Mouse (Mus musculus) brain, adult 2 months (tissue): ENCODE measurements at regions not wholly inside any gene's neighbourhood (a gene's known extent, or its start where the extent isn't known, plus 50 kb on each side); places are given as distances from the start of the nearest gene placed in this dataset.
A peak's percentile ranks its signal among the peaks of the same experiment; 100 is the strongest.
"Not testable (repeated sequence)": the region's sequence is repeated elsewhere in the genome, so short reads cannot be mapped to it uniquely, and the experiment has no call there.

ENCODE experiments used
- DNase-seq: peaks from one replicate; pipeline ENCODE4 v3.0.0; 2011; ENCODE audit warnings: low read depth, low spot score

GRCm38 (mm10) chr15:8831720-8832620 lies 121.4 kb upstream of the Slc1a3 start:
- peak; percentile 92 for DNase-seq

GRCm38 (mm10) chr15:8824861-8825260 lies 114.3 kb upstream of the Slc1a3 start:
- DNase-seq: no peak

- DNase-seq: not testable (repeated sequence)
Measured at GRCm38 (mm10) chr15:8822795-8823194, 112.2 kb upstream of the Slc1a3 start.

DNA sequence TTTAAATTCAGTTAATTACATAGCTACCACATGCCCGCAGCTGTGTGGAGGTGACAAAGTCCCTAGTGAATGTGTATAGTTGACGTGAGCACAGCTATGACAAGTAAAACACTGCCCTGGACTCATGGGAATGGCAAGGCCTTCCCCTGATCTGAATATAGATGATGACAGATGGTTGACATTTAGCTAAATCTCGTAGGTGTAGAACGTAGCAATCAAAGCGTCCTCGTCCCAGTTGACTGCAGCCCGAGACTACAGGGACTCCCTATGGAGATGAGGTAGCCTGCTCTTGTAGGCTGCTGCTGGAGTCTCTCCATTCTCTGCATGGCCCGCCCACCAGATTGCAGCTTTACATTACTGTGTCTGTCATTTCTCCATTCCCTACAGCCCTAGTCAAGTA lies 107.0 kb upstream of the Slc1a3 start:
- peak; percentile 47 for DNase-seq

DNA sequence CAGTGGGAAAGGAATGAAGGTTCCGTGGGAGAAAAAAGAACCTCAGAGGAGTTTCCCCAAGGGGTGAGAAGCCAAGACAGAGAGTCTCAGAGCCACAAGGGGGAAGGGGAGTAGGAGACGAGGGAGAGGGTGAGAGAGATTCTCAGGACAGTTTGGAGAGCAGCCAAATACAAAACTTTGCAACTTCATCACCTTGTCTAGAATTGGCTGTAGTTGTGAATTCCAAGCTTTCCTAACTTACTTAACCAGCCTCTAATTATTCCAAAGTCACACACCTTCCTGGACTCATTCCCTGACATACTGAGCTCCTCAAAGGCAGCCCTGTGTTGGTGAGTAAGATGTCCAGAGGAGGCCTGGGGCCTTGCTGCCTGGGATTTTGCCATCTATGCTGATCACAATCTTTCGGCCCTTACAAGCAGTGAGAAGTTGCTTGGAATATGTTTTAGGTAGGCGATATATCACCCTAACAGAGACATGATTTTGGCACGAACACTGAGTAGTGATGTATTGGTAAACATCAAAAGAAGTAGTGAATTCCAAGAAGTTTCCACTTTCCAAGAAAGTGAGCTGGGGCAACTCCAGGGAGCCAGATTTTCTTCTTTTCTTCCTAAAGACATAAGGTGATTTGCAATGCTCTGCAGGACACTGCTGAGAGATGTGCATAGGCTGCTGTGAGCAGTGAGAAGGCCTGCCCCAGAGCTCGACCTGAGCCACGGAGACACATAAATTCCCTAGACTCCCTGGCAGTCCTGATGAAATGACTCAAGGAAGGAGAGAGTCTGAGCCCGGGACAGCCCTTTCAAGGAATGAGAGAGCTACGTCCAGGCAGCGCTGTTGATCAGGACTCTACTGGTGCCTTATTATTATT lies 106.2 kb upstream of the Slc1a3 start:
- DNase-seq: no peak

DNA sequence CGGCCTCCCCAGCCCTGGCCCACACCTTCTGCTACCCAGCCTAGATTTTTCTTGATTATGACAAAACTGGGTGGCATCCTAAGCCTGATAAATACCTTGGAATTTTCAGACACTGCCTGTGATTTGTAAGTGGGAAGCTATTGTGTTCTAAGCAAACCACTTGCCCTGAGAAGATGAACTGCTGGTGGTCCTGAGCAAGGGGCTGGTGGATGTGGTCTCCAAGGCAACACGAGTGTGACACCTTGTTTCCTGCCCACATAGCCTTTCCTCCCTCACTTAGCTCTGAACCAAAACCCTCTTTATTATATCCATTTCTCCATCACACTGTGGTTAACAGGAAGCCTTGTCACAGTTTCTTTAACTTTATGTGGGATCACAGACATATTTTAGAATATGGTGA lies 105.4 kb upstream of the Slc1a3 start:
- DNase-seq: no peak

DNA sequence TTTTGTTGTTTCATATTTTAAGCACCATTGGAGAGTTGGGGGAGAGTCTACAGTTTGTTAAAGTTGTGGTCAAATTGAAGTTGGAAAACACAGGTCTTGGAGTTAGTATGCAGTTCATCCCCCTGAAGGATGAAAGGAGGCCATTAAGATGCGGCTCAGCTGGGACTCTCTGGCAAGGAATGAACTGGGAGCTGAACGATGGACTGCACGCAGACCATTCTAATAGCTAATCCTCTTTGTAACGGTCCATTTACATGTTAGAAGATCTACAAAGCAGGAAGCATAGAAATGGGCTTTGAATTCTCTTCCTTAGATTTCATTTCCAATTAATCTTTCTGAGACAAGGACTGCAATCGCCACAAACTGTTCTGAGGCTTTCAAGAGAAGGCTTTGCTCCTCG lies 104.7 kb upstream of the Slc1a3 start:
- peak; percentile 24 for DNase-seq

GRCm38 (mm10) chr15:8806354-8806753 lies 95.8 kb upstream of the Slc1a3 start:
- DNase-seq: no peak

GRCm38 (mm10) chr15:8805565-8805964 lies 95.0 kb upstream of the Slc1a3 start:
- not testable (repeated sequence) for DNase-seq

GRCm38 (mm10) chr15:8802058-8802457 lies 91.5 kb upstream of the Slc1a3 start:
- no peak for DNase-seq

DNA sequence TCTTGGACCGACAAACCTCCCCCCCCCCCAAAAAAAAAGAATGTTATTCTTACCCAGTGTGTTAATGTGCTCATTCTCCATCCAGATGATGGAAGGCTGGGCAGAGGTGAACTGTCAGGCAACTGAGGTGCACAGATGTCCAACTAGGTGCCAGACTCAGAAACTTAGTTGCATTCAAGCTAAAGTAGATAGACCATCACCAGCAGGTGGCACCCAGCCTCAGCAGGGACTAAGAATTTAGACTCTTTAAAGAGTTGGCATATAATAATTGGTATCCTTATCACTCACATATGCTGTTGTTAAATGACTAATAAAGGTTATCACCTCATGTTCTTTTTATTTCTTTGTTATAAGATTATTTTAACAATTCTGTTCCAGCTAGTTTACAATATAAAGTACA lies 86.5 kb upstream of the Slc1a3 start:
- DNase-seq: peak; percentile 22

DNA sequence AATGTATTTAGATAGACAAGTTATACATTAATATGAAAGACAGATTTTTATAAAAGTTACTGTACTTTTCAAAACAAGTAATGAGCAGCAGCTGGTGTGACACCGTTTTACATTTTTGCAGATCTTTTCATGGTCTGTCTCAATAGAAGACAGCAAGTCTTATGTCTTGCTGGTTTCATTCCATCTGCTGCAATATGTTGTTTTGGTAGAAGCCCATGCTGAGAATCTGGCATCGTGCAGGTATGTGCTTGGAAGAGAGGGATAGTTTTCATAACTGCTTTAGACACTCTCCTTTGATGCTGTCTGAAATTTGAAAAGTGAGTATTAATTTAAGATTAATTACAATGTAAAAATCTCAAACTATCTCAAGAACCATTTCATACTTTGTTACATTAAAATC lies 81.5 kb upstream of the Slc1a3 start:
- DNase-seq: peak; percentile 97

GRCm38 (mm10) chr15:8789924-8790323 lies 79.4 kb upstream of the Slc1a3 start:
- DNase-seq: no peak

- no peak for DNase-seq
Measured at GRCm38 (mm10) chr15:8789000-8789399, 78.4 kb upstream of the Slc1a3 start.

GRCm38 (mm10) chr15:8785537-8785936 lies 75.0 kb upstream of the Slc1a3 start:
- no peak for DNase-seq

GRCm38 (mm10) chr15:8783567-8783966 lies 73.0 kb upstream of the Slc1a3 start:
- DNase-seq: peak; percentile 68

DNA sequence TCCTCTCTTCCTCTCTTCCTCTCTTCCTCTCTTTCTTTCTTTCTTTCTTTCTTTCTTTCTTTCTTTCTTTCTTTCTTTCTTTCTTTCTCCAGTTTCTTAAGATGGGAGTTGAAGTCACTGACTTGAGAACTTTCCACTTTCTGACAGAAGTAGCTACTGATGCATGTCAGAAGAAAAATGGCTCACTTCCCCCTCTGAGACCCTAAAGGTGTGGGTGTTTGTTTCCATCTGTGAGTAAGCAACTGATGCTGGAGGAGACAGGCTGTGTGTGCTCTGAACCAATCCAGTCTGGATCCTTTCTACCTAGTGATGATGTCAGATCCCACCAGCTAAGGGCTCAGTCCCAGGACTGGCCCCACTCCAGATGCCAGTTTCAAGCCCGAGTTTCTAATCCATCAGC lies 72.5 kb upstream of the Slc1a3 start:
- no peak for DNase-seq

DNA sequence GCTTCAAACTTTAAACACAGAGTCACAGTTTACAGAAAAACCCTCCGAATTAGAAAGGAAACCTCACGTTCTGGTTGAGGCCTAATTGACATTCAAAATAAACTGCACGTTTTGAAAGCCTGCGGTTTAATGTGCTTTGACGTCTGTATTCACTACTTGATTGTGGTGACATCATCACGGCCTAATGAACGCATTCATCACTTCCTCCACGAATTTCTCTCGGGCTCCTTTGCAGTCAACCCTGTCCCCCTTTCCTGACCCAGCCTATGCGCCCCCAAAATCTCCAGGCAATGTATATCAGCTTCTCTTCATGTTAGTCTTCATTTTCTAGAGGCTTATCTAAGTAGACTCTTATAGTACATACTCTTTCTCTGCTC lies 71.6 kb upstream of the Slc1a3 start:
- DNase-seq: no peak

DNA sequence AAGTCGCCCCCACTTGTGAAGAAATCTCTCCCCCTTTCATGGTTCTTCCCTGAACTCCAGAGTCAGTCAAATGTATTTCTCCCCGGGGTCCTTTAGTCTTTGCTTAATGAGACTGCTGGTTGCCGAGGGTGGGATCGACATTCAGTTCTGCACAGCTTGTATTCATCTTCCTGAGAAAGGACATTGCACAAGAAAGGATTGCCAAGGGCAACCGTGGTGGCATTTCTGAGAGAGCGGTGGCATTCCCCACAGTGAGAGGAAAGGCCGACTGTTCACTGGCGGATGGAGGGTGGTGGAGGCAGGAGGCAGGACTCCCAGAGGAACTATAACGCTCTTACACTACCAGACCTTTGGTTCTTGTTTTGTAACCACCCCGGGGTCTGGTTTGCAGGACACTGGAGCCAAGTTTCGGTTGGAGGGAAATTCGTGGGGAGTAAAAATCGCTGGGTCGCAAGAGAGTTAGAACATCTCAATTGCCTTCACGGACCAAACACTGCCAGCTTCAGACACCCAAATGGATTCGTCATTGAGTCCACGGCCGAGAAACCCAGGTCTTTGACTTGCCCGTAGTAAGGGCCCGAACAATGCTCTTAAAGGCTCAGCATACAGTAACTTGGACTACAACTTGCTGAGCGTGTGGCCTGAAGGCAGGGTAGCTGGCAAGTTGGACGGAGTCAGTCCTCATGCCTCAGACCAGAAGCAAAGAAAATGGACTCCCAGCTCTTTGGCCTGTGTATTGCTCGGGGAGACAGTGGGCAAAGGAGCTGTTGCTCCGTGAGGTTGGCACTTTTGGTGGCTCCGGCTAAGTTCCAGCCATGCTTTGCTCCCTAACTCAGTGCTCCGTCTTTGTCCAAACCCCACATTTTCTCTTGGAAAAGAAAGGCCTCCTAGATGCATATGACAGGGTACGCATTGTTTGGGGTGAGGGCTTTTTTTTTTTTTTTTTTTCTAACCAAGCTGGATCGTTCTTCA lies 70.9 kb upstream of the Slc1a3 start:
- DNase-seq: no peak

DNA sequence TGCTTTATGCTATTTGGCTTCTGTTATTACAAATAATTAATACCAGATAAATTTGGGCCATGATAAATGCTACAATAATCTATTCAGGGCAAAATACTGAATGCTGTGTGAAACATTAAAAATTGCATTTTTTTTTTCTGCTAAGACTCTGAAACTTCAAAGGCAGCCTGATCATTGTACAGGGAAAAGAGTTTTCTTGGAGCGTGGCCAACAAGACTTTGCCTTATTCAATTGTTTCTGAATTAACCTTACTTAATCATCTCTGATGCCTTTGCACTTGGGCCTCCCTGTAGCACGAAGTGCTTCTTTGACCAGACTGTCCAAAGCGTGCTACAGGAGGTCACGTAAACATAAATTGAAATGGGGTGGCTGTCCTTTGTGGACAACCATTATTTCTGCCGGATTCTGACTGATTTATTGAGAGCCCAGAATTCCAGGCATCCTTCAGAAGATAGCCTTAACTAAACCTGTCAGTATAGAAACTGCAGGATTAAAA lies 69.9 kb upstream of the Slc1a3 start:
- no peak for DNase-seq
